Mouse (Mus musculus): ENCODE measurements around the gene Fbxo46.

DNA sequence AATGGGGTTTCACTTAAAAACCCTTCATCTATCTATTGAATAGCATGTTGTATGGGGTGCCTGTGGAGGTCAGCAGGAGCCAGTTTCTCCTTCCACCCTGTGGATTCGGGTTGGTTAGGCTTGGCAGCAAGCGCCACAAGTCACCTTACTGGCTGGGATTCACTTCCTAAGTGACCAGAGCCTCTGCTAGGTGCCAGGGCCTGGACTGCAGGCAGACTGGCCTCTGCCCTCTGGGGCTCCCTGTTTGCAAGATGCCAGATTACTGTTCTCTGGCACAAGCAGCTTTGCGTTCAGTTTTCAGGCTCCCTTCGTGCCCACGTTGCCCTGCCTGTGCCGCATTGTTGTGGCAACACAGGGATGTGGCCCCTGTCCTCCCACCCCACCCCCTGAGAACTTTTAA, 5.1 kb downstream of the Fbxo46 start:
- TF ChIP-seq CTCF (conservative IDR thresholded peaks at IDR 0.05; ENCODE audit: low read length) (no peak), NANOG (IDR thresholded peaks at IDR 0.05; ENCODE audit: borderline replicate concordance, low read length) (no peak)
